Mouse (Mus musculus): Measurements from ENCODE around the gene Maz.

GRCm38 (mm10) chr7:127027885-127028284 lies 1.0 kb upstream of the Maz start:
- TF ChIP-seq CTCF (IDR thresholded peaks at IDR 0.05; ENCODE audit: low read depth), result no peak
- TF ChIP-seq EP300 (IDR thresholded peaks at IDR 0.05; ENCODE audit: low read depth), result no peak

Data from heart, postnatal 0 days (tissue).